Mouse (Mus musculus) ovary, postnatal 14 days (tissue): ENCODE measurements around the gene C1d.
A peak's percentile ranks its signal among the peaks of the same experiment; 100 is the strongest.
"Not testable (repeated sequence)": the region's sequence is repeated elsewhere in the genome, so short reads cannot be mapped to it uniquely, and the experiment has no call there.

Experiments used
- DNase-seq: peaks from one replicate; pipeline ENCODE4 v3.0.0; 2022; ENCODE audit warnings: low spot score

The C1d gene

DNA sequence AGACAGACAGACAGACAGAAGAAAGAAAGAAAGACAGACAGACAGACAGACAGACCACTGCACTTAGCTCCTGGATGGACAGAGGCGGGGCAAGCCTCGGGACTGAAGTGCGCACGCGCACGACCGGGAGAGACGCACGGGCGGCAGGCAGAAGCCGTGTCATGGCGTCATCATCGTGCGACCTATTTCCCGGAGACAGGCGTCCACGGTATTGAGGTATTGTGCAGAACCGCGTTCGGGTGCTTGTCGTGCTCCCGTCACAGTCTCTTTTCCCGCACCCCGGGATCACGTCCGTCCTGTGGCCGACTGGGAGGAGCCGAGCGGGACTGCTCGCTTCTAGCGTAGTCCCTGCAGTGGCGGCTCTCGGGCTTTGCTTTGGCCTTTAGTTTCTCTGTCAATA, at the start of gene C1d:
Gene C1d (plus strand): TSS at position 137 of the 400 bp plus-strand sequence.
- DNase-seq = peak; percentile 94

DNA sequence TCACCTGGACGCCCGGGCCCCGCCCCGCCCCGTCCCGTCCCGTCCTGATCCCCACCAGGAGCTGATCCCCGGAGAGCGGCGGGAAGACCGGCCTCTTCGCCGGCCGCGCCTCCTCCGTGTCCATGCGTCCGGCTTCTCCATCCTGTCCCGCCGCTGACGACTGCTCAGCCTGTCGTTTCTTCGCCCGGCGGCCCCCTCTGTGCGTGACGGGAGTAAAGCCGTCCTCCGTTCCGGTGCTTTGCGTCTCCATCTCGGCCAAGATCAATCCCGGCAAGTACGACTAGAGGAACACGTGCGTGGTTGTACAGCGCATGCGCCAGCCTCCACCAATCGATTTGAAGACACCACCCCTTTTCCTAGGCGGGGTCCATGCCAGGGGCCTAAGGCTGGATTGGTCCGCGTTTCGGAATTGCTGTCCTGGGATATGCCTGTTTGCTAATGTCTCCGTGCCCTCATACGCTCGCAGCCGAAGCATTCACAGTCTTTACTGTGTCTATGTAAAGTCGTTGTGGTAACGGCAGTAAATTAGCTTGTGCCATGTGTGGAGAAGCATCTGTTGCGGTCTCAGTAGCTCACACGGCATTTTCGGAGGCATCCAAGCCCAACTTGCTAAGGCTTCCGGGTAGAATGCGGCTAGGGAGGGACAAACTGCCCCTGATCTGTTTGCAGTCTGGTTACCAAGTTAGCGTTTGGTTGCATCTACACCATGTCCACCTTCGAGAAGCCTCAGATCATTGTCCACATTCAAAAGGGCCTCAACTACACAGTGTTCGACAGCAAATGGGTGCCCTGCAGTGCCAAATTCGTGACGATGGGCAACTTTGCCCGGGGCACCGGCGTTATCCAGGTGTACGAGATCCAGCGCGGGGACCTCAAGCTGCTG, 45.9 kb upstream of the C1d start, which contains the start of gene Pno1:
Gene Pno1 (minus strand): TSS at position 311 of the 883 bp plus-strand sequence.
- peak; percentile 91 for DNase-seq

DNA sequence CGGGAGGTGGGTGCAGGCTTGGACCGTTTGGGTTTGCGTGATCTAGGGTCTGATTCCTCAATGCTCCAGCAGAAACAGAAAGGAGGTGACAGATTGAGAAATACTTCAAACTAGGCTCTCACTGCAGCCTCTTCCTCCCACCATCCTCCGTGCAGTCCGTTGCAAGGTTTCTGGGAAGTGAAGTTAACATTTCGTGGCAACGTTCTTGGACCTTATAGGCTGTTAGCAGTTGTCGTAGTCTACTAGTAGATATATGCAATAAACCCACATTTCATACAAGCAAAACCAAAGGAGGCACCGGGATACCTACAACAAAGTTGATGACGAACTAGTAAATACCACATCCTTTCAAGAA, 45.3 kb upstream of the C1d start:
- no peak for DNase-seq

DNA sequence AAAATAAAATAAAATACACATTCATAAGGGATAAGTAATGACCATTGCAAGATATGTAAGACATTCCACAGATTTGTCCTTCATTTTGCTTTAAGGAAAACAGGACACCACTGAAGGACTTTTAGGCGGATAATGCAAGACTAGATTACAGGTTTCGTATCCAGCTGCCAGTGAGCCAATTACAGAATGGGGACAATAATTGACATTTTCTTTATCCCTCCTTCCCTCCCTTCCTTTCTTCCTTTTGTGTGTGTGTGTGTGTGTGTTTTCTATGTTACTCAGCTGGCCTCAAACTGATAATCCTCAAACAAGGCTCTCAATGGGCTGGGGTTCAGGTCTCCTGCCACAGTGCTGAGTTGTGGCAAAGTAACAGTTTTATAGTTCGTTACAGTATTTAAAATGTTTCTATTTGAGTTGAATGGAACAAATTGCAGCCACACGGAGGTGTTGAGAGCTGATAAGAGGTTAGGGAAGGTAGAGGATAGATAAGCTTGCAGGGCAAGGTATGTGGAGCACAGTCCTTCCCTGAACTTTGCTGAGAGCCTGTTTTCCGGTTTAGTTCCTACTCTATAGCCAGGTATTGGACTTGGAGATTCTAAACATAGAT, 44.4 kb upstream of the C1d start:
- DNase-seq = no peak

DNA sequence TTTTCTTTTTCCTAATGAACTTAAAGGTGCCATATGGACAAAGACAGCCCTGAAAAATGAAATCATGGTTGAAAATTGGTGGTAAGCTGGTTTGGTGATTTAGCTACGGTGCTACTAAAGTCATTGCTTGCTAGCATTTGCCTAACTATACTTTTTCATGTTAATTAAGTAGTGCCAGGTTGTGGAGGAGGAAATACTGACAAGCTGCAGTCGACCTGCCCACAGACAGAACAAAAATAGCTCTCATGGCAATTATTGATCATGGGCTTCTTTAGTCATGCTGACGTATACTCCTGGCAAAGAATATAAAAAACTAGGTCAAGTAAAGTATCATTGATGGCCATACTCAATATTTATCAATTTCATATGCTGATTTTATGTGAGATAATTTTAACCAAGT, 41.9 kb upstream of the C1d start:
- no peak for DNase-seq

DNA sequence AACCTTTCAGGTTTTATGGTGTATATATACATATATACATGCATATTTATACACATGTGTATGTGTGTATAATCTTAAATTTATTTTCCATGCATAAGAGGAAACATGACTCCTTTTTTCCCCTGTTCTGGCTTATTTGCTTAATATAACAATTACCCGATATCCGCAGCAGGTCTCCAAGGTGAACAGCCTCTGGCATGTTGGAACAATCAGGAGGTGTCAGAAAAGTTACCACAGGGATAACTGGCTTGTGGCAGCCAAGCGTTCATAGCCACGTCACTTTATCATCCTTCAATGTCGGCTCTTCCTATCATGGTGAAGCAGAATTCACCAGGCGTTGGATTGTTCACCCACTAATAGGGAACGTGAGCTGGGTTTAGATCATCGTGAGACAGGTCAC, 36.3 kb upstream of the C1d start:
- no peak for DNase-seq

DNA sequence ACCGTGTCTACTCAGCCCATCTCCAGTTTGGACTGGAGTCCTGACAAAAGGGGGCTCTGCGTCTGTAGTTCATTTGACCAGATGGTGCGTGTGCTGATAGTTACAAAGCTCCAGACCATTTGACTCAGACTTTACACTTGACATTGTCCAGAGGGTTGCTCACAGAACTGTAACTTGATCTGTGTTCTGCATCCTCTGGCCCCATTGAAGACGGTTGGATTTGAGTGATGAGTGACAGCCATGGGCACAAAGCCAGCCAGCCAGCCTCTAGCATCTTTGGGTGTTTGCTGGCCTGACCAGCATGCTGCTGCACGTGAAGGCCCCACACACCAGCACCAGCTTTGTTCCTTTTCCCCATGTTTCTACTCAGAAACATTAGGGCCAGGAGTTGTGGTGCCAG, 24.6 kb upstream of the C1d start:
- no peak for DNase-seq

DNA sequence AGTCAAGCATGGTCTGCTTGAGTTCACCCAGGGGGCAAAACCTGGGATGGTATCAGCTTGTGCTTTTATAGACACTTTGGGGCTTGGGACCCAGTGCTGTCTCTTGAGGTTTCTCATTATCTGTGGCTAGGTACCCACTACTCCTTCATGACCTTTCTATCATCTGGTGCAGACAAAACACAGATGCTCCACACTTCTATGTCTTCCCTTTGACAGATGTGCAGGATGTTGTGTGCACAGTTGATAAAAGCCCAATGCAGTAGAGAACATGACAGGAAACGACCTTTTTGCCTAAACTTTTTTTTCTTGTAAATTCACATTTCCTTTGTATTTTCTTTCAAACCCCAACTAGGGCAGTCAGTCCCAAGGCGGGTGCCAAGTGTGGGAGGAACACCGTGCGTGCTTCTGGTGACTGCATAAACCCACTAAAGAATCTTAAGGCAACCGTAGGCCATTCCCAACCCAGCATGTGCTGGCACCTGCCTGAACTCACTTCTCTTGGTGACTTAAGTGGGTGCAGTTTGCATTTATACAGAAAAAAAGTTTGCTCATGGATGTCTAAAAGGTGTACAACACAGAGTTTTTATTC, 20.8 kb upstream of the C1d start:
- DNase-seq = no peak

DNA sequence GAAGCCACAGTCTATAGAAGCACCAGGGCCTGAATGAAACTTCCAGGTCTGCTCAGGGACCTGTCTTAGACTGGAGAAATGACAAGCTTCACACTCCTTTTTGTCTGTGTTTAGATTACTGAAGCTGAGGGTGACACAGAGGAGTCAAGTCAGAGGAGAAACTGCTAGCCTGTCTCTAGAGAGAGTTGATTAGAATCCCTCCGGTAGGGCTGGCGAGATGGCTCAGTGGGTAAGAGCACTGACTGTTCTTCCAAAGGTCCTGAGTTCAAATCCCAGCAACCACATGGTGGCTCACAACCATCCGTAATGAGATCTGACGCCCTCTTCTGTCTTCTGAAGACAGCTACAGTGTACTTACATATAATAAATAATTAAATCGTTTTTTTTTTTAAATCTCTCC, 18.8 kb upstream of the C1d start:
- not testable (repeated sequence) for DNase-seq

DNA sequence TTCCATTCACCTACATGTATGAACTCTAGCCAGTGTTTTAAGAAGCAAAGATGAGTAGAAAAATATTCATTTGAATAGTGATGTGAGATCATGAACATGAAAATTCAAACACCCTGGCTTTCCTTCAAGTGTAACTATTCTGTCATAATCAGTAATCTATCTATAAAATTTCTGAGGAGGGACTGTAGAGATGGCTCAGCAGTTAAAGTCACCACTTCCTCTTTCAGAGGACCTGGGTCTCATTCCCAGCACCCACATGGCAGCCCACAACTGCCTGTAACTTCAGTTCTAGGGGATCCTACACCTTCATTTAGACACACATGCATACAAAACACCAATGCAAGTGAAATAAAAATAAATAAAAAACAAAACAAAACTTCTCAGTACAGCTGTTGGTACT, 8.7 kb upstream of the C1d start:
- DNase-seq = no peak

DNA sequence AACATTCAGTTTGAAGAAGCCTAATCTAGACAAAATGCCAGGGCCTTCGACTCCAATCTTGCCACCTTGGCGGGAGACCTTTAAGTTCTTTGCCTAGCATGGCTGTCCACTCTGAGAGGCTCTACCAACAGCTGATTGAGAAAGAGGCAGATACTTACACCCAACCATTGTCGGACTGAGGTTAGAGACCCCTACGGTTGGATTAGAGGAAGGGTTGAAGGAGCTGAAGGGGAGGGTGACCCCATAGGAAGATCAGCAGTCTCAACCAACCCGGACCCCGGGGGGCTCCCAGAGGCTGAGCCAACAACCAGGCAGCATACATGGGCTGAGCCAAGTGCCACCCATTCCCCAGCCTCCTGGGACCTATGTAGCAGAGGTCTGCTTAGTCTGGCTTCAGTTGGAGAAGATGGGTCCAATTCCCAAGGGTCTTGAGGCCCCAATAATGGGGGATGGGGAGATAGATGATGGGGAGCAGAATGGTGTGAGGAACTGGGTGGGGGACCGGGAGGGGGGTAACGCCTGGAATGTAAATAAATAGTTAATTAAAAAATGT, 490 bp upstream of the C1d start:
- no peak for DNase-seq

DNA sequence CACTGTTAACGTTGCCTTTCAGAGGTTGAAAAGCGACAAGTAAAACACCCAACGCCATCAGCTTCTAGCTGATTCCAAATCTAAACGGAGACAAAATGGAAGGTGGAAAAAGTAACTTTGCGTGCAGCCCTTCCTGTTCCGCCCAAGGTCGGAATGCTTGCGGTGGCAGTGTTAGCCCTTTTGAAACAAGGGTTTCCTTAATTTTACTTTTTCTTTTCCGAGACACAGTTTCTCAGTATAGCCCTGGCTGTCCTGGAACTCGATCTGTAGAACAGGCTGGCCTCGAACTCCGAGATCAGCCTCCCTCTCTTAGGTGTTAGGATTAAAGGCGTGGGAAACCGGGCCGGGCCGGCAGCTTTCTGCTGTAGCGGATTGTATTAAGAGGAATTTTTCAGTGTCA, 482 bp downstream of the C1d start:
- DNase-seq = no peak

DNA sequence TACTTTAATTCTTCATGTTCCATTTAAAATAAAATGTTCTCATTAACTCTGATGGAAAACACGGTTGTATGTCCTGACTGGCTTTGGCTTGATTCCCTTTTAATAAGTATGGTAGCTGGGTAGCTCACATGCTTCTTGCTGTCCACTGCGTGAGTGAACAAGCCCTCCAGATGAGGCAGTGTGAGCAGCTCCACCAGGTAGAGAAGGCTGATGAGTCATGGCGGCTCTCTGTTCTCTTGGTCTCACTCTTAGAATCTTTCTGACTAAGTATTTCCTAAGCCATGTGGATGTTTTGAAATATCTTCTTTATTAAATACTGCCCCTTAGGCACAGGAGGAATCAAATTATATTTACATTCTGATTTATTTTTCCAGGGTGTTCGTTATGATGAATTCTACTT, 9.8 kb downstream of the C1d start:
- DNase-seq = no peak

DNA sequence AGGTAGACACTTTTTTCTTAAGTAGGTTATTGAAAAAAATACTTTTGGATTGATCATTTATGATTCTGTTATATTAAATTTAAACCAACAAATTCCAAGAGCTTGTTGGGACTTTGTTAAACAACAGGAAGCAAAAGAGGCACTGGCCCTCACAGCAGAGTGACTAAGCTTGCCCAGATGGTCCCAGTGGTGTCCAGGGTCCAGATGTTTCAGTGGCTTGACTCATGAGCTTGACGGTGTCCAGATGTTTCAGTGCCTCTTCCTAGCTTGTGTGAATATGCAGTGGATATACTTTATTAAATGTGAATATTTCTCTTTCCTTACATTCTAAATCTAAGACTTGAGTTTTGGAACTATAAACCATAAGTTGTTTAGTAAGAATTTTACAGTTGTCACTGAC, 11.4 kb downstream of the C1d start:
- no peak for DNase-seq

DNA sequence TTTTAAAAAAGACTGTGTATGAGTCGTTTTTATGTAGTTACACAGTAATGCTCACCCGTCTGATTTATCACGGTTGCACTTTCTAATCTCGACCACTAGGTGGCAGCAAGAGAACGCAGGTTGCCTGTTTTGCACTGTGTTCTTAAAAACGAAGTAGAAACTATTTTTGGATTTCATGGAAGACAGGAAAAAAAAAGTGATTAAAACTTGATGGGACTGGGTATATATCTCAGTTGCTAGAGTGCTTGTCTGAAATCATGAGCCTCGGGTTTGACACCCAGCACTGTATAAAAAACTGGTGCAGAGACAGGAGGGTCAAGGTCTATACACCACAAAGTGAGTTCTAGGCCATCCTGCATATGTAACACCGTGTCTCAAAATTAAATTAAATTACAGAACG, 22.6 kb downstream of the C1d start:
- DNase-seq = peak; percentile 24

DNA sequence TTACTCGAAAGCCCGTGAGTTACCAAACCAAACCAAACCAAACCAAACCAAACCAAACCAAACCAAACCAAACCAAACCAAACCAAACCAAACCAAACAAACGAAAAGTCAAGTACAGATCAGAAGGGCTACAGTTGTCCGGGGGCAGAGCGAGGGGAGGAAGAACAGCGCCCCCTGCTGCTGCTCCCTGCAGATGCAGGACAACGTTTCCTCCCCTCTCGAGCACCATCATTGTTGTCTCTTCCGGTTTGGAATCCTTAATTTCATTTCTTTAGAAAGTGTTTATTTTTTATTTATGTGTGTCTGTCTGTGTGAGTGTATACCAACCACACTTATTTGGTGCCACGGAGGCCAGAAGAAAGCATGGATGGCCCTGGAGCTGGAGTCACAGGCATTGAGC, 26.7 kb downstream of the C1d start:
- no peak for DNase-seq

DNA sequence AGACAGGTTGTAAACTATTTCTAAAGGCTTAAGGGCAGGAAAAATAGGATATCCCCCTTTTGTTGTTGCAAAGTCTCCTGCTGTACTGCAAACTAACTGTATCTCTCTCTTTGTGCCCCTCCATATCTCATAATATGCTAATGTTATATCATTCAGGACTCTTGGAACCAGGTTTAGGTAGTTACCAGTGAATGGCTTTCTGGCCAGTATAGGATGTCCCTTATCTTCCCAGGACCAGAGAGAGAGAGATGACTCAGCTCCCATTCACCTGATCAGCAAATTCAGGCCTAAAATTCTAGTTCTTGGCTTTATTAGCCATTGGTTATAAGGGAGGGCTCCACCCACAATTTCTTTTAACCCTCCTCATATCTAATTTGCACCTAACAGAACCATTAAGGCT, 31.5 kb downstream of the C1d start:
- no peak for DNase-seq

DNA sequence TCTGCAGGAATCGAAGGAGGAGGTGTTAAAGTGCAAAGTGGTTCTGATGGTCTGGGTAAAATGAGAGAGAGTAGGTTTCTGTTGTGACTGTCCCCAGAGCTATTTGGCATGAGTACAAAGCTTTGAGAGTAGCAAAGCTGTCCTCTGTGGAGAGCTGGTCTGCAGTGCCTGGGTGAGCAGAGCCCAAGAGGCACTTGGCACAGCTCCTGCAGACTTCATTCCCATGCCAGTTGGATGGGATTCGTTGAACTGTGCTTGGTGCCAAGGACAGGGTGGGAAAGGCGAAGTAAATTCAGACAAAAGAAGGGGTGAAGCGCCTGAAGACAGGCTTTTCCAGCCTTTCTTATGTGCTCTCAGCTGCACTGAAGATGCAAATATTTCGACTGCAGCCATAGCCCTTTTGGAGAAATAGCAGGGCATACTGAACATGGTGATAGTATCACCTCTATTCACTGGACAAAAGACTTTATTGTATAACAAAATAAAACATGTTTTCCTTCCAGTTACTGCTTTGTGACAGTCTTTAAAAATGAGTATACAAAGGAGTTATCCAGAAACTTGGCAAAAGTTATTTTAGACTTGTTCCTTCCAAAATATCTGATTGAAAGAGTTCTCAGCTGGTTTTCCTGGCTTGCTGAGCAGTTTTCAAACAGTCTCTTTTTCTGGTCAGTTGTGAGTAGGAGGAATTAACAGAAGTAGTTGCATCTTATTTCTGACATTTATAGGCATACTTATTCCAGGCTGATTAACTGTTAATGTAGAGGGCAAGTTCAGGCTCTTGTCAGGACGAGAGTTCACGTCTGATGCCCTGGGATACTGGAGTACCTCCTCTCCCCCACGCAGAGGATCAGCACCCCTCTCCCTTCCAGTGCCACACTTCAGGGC, 48.9 kb downstream of the C1d start:
- DNase-seq = peak; percentile 34

DNA sequence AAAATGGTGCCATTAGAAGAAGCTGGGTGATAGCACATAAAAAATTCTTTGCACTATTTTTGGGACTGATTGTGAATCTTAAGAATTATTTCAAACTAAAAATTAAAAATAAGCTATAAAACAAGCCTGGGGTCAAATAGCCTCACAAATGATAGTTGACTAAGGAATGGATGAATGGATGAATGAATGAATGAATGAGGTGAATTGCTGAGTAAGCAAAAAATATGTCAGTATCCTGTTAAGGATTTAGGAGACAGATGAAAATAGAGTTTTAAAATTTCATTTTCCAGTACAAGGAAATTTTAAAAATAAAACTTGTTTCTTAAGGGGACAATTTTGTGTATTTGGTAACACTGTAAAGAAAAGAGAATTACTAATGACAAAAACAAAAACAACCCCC, 50.1 kb downstream of the C1d start:
- no peak for DNase-seq
